Mouse (Mus musculus) spleen, adult 18-20 months (tissue): ENCODE measurements at regions not wholly inside any gene's neighbourhood (a gene's known extent, or its start where the extent isn't known, plus 50 kb on each side); places are given as distances from the start of the nearest gene placed in this dataset.
"Not testable (repeated sequence)": the region's sequence is repeated elsewhere in the genome, so short reads cannot be mapped to it uniquely, and the experiment has no call there.

Experiments
- DNase-seq, 2 experiments: peaks; one replicate each; pipeline ENCODE4 v3.0.0; 2022; ENCODE audit warnings: mixed read lengths in 2 of 2

- peak in 1 of 2 experiments; percentile 23 for DNase-seq
Measured at GRCm38 (mm10) chr14:87215099-87215498, 74.1 kb upstream of the Diaph3 start.

GRCm38 (mm10) chr14:87217042-87217441 is 76.0 kb upstream of the Diaph3 start:
- no peak for DNase-seq

DNA sequence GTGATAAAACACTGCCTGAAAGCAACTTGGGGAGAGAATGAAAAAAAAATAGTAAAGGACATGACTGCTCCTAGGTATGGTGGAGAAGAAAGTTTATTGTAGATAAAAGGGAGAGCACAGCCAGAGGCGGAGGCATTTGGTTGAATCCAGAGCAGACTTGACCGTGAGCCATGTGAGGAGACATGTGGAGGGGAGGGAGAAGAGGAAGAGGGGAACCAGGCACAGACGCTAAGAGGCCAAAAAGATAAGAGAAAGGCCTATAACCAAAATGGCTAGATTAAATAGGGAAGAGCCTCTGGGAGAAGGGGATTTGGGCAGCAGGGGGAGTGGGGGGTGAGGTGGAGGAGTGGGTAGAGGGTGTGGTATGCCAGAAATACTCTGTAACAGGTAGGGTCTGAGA is 78.9 kb upstream of the Diaph3 start:
- DNase-seq: no peak

GRCm38 (mm10) chr14:87224870-87225269 is 83.8 kb upstream of the Diaph3 start:
- DNase-seq: no peak

DNA sequence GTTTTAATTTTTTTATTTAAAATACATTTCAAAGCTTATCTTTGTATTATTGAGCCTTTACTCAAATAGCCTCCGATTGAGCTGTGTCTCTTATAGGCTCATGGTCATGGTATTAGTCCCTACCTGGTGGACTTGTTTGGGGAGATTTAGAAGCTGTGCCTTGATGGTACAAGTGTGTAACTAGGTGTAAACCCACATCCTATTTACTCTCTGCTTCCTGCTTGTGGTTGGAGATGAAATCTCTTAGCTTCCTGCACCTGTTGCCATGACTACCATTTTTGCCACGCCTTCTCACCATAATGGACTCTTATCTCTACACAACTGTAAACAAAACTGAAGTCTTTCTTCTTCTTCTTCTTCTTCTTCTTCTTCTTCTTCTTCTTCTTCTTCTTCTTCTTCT is 108.2 kb upstream of the Diaph3 start:
- DNase-seq: no peak

GRCm38 (mm10) chr14:87255484-87256208 is 114.6 kb upstream of the Diaph3 start:
- DNase-seq: no peak

- no peak for DNase-seq
Measured at GRCm38 (mm10) chr14:87261726-87262125, 120.7 kb upstream of the Diaph3 start.

DNA sequence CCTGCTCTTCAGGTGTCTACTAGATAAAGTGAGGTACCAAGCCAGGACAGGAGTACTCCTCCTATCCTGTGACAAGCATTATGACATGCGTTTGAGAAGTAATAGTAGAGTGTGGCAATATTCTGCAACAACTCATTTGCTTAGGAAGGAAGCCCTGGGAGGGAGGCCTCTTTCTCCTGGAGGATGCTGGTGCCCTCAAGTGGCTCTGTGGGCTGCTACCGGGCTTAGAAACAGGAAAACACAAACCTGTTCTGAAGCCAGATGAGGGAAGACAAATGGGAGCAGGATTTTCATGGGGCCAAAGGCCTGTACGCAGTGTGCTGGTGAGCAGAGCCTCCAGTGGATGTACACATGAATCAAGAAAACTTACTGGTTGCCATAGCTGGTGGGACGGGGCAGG is 123.8 kb upstream of the Diaph3 start:
- DNase-seq: no peak

DNA sequence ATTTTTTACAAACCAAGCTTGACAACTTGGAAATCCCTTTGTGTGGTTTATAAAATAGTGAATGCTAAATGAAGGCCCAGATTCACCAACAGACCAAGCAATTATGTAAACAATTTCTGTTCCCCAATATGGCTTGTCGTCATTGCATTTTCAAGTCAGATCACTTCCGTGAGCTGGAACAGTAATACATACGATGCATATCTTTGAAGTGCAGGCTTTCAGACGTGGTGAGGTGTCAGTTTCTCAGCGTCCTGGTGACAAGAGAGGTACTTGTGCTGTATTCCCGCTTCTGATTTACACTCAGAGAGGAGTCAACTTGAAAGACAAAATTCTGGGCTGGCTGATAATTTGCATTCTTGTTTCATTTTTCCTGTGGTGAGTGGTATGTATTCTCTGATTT is 125.3 kb upstream of the Diaph3 start:
- DNase-seq: no peak

GRCm38 (mm10) chr14:87289266-87289665 is 127.2 kb upstream of the Tdrd3 start:
- DNase-seq: not testable (repeated sequence)

GRCm38 (mm10) chr14:87289708-87290243 is 126.7 kb upstream of the Tdrd3 start:
- DNase-seq: no peak

GRCm38 (mm10) chr14:87295206-87295605 is 121.2 kb upstream of the Tdrd3 start:
- no peak for DNase-seq

DNA sequence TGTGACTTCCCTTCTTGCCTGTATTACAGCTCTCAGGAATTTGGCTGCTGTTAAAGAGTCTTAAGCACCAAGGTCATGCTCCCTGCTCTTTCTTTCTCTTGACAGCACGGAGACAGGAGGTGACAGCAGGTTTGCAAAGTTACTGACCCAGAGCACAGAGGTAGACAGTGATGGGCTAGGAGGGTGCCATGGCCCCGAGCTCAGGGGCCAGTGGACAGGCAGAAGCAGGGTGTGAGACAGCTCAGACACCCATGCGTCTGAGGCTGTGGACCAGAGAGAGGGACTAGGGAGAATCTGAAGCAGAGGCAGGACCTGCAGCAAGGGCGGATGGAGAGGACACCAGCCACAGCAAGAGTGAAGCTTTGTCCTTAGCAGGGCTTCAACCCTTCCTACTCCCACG is 119.3 kb upstream of the Tdrd3 start:
- no peak for DNase-seq

DNA sequence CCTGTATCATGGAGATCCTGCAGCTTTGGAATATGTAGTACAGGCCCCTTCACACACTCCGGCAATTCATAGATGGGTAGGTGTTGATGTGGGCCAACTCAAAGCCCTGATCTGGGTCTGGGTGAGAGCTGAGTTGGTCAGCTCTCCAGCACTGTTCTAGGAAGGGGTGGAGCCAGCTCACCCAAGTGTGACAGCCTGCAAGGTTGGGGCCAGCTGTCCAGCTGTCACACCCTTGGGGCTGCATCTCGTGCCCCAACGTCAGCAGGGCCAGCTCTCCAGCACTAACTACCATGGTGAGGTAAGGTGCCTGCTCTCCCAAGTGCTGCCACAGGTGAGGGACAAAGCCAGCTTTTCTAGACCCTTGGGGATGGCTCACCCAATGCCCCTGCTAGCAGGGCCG is 115.6 kb upstream of the Tdrd3 start:
- no peak for DNase-seq

DNA sequence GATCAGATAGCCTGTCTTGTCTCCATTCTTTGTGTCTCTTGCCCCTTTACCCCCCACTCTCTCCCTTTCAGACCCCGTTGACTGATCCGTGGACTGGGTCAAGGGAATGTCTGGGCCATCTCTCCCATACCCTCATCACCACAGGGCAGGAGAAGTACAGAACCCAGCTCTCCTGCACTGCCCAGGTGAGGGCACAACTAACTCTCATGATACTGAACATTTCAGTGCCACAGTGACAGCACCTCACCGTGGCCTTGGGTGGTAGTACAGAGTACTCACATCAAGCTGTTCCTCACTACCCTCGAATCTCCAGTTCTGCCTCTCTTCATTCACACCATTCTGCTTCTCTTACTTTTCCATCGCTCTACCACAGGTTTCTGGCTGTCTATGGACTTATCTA is 114.9 kb upstream of the Tdrd3 start:
- no peak for DNase-seq

DNA sequence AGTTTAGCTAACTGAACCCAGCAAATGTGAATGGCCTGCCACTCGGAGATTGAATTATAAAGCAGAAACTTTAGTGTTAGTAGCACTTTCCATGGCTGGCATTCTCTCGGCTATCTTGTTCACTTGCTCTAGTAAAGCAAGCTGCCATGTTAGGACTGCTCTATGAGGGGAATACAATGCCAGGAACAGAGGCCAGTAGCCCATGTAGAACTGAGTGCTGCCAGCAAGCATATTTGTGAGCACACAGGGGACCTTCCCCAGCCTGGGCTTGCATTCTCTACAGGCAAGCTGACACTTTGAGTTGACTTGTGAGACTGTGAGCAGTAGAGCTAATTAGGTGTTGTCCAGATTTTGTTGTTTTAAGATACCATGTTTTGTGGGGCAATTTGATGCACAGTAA is 111.0 kb upstream of the Tdrd3 start:
- no peak for DNase-seq

GRCm38 (mm10) chr14:87306011-87306410 is 110.4 kb upstream of the Tdrd3 start:
- no peak for DNase-seq

- no peak for DNase-seq
Measured at GRCm38 (mm10) chr14:87308016-87308415, 108.4 kb upstream of the Tdrd3 start.

DNA sequence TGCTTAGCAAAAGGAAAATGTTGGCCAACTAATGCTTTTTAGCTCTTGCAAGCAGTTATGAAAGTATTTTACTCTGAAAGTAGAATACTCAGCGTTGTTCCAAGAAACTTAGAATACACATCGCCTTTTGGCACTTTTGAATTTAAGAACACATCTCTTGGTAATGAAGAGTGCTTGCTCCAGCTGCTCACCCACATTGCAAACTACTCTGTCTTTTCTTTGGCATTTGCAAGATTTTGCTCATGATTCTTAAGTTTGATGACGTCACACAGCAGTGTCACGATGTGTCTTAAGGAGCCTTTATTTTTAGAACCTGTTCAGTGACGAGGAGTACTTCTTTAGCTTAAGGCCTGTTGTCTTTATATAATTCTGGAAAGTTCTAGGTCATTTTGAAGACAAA is 104.1 kb upstream of the Tdrd3 start:
- DNase-seq: no peak

DNA sequence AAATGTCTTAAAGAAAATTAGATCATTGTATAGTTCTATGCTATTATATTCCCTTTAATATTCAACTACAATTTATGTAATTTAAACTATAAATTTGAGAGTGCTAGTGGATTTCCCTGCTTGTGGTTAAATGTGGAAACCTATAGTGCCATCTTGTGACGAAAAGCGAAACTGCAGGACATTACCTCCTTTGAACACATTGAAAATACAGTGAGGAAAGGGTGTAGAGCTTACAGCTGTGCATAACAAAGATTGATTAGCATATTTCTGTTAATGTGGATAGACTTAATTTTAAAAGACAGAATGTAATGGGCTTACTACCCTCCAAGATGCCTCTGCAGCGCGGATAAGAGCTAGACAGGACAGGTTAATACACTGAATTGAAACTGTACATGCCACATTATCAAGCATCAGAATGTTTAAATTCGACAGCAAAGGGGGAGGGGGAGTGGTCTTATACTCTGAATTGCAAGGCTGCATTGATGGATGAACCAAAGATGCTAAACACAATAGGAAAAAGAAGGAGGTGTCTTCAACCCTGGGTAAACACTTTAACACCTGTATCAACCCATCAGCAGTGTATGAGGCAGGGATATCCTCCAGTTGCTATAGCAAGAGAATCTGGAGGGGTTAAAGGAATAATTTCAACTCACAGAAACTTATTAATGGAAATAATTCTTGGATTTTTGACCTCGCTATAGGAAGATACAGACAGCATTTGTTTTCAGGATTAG is 101.3 kb upstream of the Tdrd3 start:
- peak in 1 of 2 experiments; percentile 41 for DNase-seq

DNA sequence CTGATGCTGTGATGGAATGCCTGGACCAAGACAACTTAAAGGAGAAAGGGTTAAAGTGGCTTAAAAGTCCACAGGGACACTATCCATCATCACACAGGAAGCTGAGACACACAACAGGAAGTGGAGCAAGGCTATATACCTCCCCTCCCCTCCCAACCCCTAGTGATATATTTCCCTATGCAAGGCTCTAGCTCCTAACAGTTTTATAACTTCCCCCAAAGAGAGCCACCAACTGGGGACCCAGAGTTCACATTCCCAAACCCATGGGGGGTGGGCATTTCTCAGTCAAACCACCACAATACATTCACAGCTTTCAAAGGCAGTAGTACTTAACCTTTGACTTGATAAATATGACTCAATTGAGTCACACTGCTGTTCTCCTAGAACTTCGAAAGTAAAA is 88.6 kb upstream of the Tdrd3 start:
- DNase-seq: no peak

DNA sequence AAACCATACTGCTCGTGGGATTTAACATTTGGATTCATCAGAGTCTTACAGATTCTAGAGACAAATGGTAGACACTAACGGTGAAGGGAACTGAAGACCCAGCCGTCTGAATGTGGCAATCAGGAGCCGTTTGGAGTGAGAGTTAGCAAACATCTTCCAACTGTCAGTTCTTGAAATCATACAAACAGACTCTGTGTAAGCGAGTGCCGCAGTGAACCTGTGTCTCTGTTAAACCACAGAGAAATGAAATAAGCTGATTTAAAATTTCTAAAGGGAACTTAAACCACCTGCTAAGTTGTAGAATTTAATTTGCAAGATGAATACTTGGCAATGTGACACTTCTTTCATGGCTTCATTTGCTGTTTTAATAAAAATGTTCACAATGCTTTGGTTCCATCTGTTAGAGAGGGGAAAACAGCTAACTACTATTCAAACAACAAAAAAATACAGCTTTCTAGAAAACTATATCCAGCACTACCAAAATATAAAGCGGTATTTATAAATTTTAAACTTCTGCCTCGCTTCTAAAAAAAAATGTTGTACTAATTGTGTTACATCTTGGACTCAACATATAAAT is 78.4 kb upstream of the Tdrd3 start:
- DNase-seq: no peak

DNA sequence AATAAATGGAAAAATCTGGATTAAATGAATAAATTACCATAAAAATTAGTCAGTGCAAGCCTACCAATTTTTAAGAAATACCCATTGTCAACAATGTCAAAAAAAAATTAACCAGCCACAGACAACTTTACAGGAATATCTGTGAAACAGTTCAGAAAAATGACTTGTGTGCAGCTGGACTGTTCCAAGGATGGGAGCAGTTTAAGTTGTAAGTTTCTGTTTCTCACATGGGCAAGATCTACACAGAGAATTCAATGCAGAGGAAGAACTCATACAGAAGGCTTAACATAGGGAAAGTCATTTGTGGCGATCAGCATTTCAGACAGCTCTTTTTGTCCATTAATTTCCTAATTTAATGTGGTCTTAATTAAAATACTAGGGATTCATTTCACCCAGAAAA is 71.9 kb upstream of the Tdrd3 start:
- DNase-seq: no peak

- DNase-seq: no peak
Measured at GRCm38 (mm10) chr14:87346812-87347211, 69.6 kb upstream of the Tdrd3 start.
